In the genomic region with DNA sequence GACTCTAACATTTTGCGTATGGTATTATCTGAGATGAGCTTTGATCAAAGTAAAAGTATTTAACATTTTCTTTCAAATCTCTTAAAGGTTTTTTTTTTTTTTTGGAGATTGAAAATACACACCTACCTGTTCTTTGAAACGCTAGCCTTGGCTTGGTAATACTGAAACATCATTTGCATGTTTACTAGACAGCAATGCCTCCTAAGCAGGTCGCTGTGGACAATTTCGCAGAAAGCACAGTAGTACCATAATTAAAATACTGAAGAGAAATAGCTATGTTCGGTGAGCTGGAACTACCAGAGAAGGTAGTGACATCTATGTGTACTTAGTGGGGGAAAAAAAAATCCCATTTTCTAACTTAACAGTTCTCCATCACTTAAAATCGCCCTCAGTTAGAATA, we compare ENCODE assay signal across 19 mouse cellular contexts. TPM values are rescaled to one million over a fixed set of nuclear protein-coding genes. Genes with fewer than 3 reads are reported as not detected.
DNase-seq lines count a peak whose midpoint lies in the region; ATAC-seq and TF ChIP-seq lines count a peak whose summit lies in the region.
"Had no signal": no experiment of that assay in that cellular context is flagged by ENCODE, and none has a peak within 500 bp of the region (broad histone marks: within the 10 kb centered on the region; RNA-seq: fewer than 3 reads in every experiment).

No protein-coding gene starts in this region.

- no peak overlapping the region for H3K4me3 ChIP-seq in forebrain, postnatal 0 days (ENCODE audit: low read depth, low read length)
- no peak overlapping the region for H3K4me3 ChIP-seq in forebrain, embryonic 12.5 days (replicated peaks)
- H3K4me3 ChIP-seq: embryonic facial prominence, embryonic 10.5 days; heart, embryonic 10.5 days; hindbrain, embryonic 12.5 days had no signal

- 77% methylated on average over 6 of the region's 6 CpGs for WGBS in forebrain, postnatal 0 days
- WGBS in forebrain, embryonic 12.5 days, result 89% methylated on average over 6 of the region's 6 CpGs

- no peak for ATAC-seq in forebrain, postnatal 0 days
- ATAC-seq in forebrain, embryonic 12.5 days (ENCODE audit: low FRiP score), result no peak
- ATAC-seq in CD4-positive, CD25-positive, alpha-beta regulatory T cell, adult 4 months, result peak; percentile 27
- ATAC-seq: hindbrain, embryonic 16.5 days; inflammation-experienced regulatory T-cells, adult 6 months; intestine, postnatal 0 days; Patski had no signal

- no peaks in the 10 kb centered on the region for H3K27me3 ChIP-seq in forebrain, postnatal 0 days (ENCODE audit: insufficient read depth, low read length)
- H3K27me3 ChIP-seq in forebrain, embryonic 12.5 days, result 0 out of 2 replicates have a peak, but pooled peaks cover 8% of the 10 kb centered on the region
- H3K27me3 ChIP-seq: hindbrain, embryonic 12.5 days; Patski had no signal

- no peak overlapping the region; the same call in 1 of the 2 replicates for H3K4me2 ChIP-seq in forebrain, postnatal 0 days (ENCODE audit: low read depth)
- no peak overlapping the region for H3K4me2 ChIP-seq in forebrain, embryonic 12.5 days
- H3K4me2 ChIP-seq: hindbrain, embryonic 12.5 days had no signal

- no peaks in the 10 kb centered on the region for H3K36me3 ChIP-seq in forebrain, postnatal 0 days (ENCODE audit: insufficient read depth)
- H3K36me3 ChIP-seq in forebrain, embryonic 12.5 days (replicated peaks), result no peaks in the 10 kb centered on the region
- H3K36me3 ChIP-seq: embryonic facial prominence, embryonic 10.5 days; heart, embryonic 10.5 days; hindbrain, embryonic 12.5 days had no signal

- H3K27ac ChIP-seq in forebrain, postnatal 0 days (ENCODE audit: low read depth, low read length), result peak overlapping the region; percentile 78
- no peak overlapping the region for H3K27ac ChIP-seq in forebrain, embryonic 12.5 days
- H3K27ac ChIP-seq: embryonic facial prominence, embryonic 10.5 days; heart, embryonic 10.5 days; hindbrain, embryonic 12.5 days had no signal

- peak; percentile 47 for DNase-seq in cerebellum, adult 9-10 months
- DNase-seq in cerebellum, postnatal 10 days, result no peak
- DNase-seq in forebrain, postnatal 0 days, result no peak
- peak; percentile 28 for DNase-seq in A20 (ENCODE audit: low read depth, low spot score)
- DNase-seq in embryo, embryonic 10 days (ENCODE audit: low spot score), result no peak
- DNase-seq: adrenal gland, adult 2 months; adrenal gland, postnatal 25 days; gastrocnemius, postnatal 36 days; heart, postnatal 10 days; heart, postnatal 4 days had no signal

- TF ChIP-seq CTCF in forebrain, postnatal 0 days (IDR thresholded peaks at IDR 0.05; ENCODE audit: low read depth), result no peak

- peaks cover 7% of the 10 kb centered on the region for H3K4me1 ChIP-seq in forebrain, postnatal 0 days (ENCODE audit: insufficient read depth)
- H3K4me1 ChIP-seq in forebrain, embryonic 12.5 days, result peaks cover 39% of the 10 kb centered on the region

- H3K9ac ChIP-seq in forebrain, postnatal 0 days, result peak overlapping the region; percentile 35; the same call in 1 of the 2 replicates
- H3K9ac ChIP-seq in forebrain, embryonic 12.5 days, result no peak overlapping the region
- H3K9ac ChIP-seq: hindbrain, embryonic 12.5 days had no signal

- no peaks in the 10 kb centered on the region for H3K9me3 ChIP-seq in forebrain, postnatal 0 days (ENCODE audit: low read length)
- H3K9me3 ChIP-seq in forebrain, embryonic 12.5 days, result no peaks in the 10 kb centered on the region
- H3K9me3 ChIP-seq: embryonic facial prominence, embryonic 10.5 days; heart, embryonic 10.5 days; hindbrain, embryonic 12.5 days had no signal

RNA-seq across cellular contexts. Expression of gene Zbtb18, which starts 12.3 kb away (rescaled TPM):
- total RNA-seq in forebrain, postnatal 0 days (2014; rRNA removed), result 301 and 445 TPM in 2 replicates
- 88.6 and 138 TPM in 2 replicates for polyA plus RNA-seq in forebrain, postnatal 0 days (2015; fragmentation: Nextera tagmentation; extraction: Ambion mirVana)
- 21.3 and 21.6 TPM in 2 replicates for polyA plus RNA-seq in forebrain, embryonic 12.5 days (2016; fragmentation: Nextera tagmentation; extraction: Ambion mirVana)
- polyA plus RNA-seq in CD4-positive, CD25-positive, alpha-beta regulatory T cell, adult 4 months (2017; shearing (Covaris generic)), result 1 to 10 TPM; 1.7 to 3.2 TPM

Comparison
In these comparisons a context has a peak if more than half of its experiments do, and no peak if none do; other contexts are left out.
1. DNase-seq: peak in cerebellum, adult 9-10 months (single experiment) and A20 (single experiment); none in cerebellum, postnatal 10 days (0 of 2), forebrain, postnatal 0 days (single experiment) and embryo, embryonic 10 days (single experiment).